Mouse (Mus musculus) cortical plate, adult 2 months (tissue): ENCODE measurements at regions not wholly inside any gene's neighbourhood (a gene's known extent, or its start where the extent isn't known, plus 50 kb on each side); places are given as distances from the start of the nearest gene placed in this dataset.

Experiments
- CTCF ChIP-seq: fragments of 200-500 bp; IDR thresholded peaks from 2 replicates; pipeline ENCODE4 v1.5.1; 2011; ENCODE audit warnings: mild to moderate bottlenecking, control low read depth, low read length; ENCODE audit not compliant: insufficient read depth; ENCODE audit errors: extremely low read depth
- POLR2A ChIP-seq: fragments of 200-500 bp; IDR thresholded peaks from 2 replicates; pipeline ENCODE4 v1.6.1; 2011; ENCODE audit warnings: mild to moderate bottlenecking, low read length, control low read depth; ENCODE audit not compliant: insufficient read depth; ENCODE audit errors: extremely low read depth

- TF ChIP-seq CTCF (no peak), POLR2A (no peak)
Observed at GRCm38 (mm10) chr4:80515087-80515486, 318.8 kb upstream of the Tyrp1 start.
